Mouse (Mus musculus): ENCODE measurements around the gene Usp11.

Gene Usp11

GRCm38 (mm10) chrX:20703741-20704290 lies at the start of gene Usp11:
Gene Usp11 (plus strand): TSS chrX:20703906.
- DNase-seq: peak; percentile 50 to 68

- DNase-seq: no peak
Measured at GRCm38 (mm10) chrX:20657593-20657992, 46.1 kb upstream of the Usp11 start.

GRCm38 (mm10) chrX:20658026-20658652 lies 45.6 kb upstream of the Usp11 start, which contains the start of gene Uba1:
Gene Uba1 (plus strand): TSS chrX:20658326.
- DNase-seq: peak; percentile 81 to 87

GRCm38 (mm10) chrX:20658891-20659406 lies 44.8 kb upstream of the Usp11 start:
- DNase-seq: peak; percentile 11 to 20

GRCm38 (mm10) chrX:20662317-20662715 lies 41.4 kb upstream of the Usp11 start:
- peak in 1 of 2 experiments; percentile 7 for DNase-seq

GRCm38 (mm10) chrX:20662716-20663443 lies 40.8 kb upstream of the Usp11 start:
- DNase-seq: peak; percentile 82 to 91

GRCm38 (mm10) chrX:20663444-20663790 lies 40.3 kb upstream of the Usp11 start:
- no peak for DNase-seq

- DNase-seq: peak; percentile 85 to 92
Measured at GRCm38 (mm10) chrX:20687519-20688067, 16.1 kb upstream of the Usp11 start, which contains the start of gene Cdk16. Gene Cdk16 (plus strand): TSS chrX:20687954.

- DNase-seq: peak; percentile 82 to 90
Measured at GRCm38 (mm10) chrX:20688068-20688547, 15.6 kb upstream of the Usp11 start.

- peak; percentile 70 to 82 for DNase-seq
Measured at GRCm38 (mm10) chrX:20688615-20689014, 15.1 kb upstream of the Usp11 start.

GRCm38 (mm10) chrX:20691566-20691965 lies 12.1 kb upstream of the Usp11 start:
- no peak for DNase-seq

- no peak for DNase-seq
Measured at GRCm38 (mm10) chrX:20692616-20693015, 11.1 kb upstream of the Usp11 start.

- no peak for DNase-seq
Measured at GRCm38 (mm10) chrX:20695842-20696241, 7.9 kb upstream of the Usp11 start.

GRCm38 (mm10) chrX:20704295-20705082 lies 783 bp downstream of the Usp11 start:
- DNase-seq: peak; percentile 82 to 88

GRCm38 (mm10) chrX:20705083-20705402 lies 1.3 kb downstream of the Usp11 start:
- DNase-seq: no peak

GRCm38 (mm10) chrX:20728681-20729080 lies 25.0 kb downstream of the Usp11 start:
- no peak for DNase-seq

GRCm38 (mm10) chrX:20730048-20730447 lies 26.3 kb downstream of the Usp11 start:
- DNase-seq: peak; percentile 6 to 48

GRCm38 (mm10) chrX:20736479-20736878 lies 32.8 kb downstream of the Usp11 start:
- DNase-seq: no peak

GRCm38 (mm10) chrX:20748829-20749228 lies 45.1 kb downstream of the Usp11 start:
- no peak for DNase-seq

- DNase-seq: no peak
Measured at GRCm38 (mm10) chrX:20761201-20761600, 57.5 kb downstream of the Usp11 start.

Data from kidney, postnatal 4 days (tissue).